Mouse (Mus musculus): ENCODE results near the gene Acta2.

The Acta2 gene

DNA sequence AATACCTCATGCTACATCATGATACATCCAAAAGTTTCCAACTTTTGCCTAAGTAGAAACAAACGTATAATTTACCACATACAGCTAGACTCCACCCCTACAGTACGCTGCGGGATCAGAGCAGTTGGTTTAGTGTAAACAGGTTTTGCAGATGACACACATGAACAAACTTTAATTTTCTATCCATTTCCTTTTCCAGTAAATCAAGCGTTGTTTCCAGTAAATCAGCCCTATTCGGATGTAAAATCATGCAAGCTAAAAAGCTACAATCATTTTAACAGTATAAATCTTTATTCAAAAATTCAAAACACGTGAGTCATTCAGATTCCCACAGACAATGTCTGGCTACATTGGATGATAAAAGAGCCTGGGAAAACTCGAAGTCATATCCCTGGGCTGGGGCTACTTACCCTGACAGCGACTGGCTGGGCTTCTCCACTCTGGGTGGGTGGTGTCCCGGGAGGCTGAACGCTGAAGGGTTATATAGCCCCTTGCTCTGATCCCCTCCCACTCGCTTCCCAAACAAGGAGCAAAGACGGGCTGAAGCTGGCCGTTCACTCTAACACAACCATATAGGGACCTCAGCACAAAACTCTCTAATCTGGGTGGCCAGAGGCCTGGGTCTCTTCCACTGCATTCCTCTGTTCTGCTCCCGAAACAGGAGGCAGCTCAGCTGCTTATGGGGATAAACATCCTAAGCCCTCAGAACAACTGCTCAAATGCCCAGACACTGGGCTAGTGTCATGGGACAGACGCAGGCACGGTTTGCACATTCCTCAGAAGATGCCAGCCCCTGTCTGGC is at the start of gene Acta2:
Gene Acta2 (minus strand): TSS at position 711 of the 802 bp plus-strand sequence.
- peak; percentile 53 for DNase-seq (ENCODE audit: low spot score)

DNA sequence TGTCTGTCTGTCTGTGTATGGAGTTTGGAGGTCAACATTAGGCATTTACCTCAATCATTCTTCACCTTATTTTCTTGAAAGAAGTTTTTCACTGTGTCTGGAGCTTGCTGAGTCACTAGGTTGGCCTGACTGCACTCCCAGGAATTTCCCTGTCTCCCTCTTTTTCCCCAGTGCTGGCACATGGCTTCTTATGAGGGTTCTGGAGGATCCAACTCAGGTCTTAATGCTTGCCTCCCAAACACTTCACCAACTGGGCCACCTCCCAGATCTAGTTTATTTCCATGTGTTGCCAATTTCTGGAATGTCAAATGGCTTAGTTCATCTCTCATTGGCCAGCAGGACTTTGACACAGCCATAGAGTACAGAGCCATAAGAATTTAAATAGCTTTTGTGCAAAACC is 49.5 kb upstream of the Acta2 start:
- no peak for DNase-seq (ENCODE audit: low spot score)

DNA sequence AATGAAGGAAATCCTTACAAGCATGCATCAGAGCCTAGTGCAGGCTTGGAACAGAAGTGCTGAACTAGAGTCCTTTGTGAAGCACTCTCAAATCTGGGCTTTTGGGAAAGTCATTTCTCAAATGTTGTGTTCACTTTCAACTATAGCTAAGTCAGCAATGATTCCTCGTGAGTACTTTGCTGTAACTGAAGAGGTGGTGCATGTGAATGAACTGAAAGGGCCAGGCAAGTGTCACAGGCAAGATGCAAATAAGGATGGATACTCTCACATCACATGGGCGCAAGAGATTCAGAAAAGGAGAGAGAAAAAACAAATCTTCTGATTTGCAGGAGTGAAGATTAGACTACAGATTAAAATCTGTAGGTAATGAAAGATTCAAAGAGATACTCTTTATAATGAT is 45.0 kb upstream of the Acta2 start:
- DNase-seq (ENCODE audit: low spot score) = no peak

DNA sequence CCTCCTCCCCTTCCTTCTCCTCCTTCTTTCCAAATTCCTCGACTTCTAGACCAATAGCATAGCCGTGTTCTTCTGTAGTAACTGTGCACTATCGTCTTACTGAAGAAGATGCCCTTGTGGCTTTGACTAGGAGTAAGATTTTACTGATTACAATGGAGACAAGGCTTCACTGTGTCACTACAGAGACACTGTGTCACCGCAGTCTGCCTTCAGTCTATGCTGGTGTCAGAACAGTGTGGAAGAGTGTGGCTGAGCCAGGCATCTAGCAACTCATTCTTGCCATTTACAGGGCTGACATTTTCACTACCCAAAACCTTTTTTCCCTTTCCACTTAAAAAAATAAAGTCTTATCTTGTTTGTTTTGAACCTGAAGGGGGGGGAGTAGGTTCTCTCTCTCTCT is 43.8 kb upstream of the Acta2 start:
- DNase-seq (ENCODE audit: low spot score) = no peak

DNA sequence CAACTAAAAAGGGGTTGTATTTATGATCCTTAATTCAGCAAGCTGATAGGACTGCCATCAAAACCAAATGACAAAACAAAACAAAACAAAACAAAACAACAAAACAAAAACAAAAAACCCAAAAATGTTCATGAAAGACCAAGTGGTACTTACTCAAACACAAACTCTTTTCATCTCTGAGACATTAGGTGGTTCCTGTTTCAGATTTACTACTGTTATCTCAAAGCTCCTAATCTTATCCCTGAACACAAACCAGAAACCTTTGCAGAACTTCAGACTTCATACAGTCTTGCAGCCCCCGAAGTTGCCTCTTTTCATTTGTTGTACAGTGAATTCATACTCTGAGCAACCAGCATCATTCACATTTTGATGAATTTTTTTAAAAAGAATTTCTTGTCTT is 43.1 kb upstream of the Acta2 start:
- DNase-seq (ENCODE audit: low spot score) = no peak

DNA sequence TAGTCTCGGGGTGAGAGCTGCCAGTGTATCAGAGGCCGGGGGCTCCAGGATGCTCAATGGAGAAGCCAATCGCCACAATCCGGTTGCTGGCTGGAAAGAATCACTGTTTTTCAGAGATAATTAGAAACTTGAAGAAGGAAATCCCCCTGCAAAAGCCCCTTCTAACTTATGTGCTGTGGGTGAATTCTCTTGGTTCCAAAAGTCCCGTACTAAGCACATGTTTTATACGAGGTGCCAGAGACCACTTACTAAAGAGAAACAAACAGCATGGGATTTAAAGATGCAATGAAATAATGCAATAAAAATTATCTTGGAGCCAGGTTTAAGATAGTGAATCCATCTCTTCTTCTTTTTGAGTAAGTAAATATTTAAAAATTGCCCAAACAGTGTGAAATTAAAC is 40.1 kb upstream of the Acta2 start:
- DNase-seq (ENCODE audit: low spot score) = no peak

DNA sequence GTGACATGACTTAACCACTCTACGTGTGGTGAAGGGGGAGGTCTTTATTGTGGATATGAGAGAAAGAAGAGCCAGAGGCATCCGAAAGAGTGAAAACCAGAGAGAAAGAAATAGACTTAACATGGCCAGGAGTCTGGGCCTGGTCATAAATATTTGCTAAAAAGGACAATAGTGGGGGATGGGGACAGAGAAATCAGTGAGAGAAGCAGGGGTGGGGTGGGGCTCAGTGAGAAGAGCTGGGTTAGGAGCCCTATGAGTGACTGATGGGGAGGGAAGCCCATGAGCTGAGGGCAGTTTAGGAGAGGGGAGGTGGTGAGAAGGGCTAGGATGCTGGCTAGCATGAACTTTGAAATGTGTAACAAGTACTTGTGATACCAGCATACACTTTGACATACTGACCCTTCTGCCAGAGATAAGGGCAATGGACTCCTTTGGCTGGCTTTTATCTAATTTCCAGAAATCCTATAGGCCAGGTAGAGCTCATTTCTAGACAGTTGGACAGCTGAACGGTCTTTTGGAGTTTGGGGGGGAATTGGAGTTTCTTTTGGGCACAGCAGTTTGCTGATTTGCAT is 38.1 kb upstream of the Acta2 start:
- DNase-seq (ENCODE audit: low spot score) = no peak

DNA sequence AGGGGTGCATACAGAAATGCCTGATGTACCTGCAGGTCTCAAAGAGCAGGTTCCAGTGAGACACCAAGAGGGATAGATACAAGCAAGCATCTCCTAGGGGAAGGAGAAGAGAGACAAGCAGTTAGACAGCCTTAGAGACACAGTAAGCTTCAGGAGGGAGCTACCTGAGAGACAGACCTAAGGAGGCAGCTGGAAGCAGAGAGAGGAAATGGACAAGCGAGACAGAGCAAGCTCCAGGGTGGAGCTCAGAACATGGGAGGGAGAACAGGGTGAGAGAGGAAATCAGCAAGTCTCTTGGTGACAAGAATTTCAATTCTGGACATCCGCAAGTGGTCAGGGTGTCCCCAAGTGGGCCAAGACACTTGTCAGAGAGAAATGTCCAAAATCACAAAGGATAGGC is 37.3 kb upstream of the Acta2 start:
- no peak for DNase-seq (ENCODE audit: low spot score)

DNA sequence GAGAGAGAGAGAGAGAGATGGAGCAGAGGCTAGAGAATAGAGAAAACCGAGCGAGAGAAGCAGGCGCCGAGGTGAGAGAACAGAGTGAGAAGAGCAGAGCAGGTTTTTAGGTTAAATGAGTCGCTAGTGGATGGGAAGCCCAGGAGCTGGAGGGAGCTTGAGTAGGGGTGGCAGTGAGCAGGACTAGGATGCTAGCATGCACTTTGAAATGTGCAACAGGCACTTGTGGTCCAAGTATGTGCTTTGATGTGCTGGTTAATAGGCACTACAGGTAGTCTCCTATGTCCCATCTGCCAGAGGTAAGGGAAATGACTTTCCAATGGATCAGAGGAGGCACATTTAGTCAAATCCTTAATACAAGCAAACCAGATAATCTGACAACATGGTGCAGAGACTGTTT is 36.6 kb upstream of the Acta2 start:
- DNase-seq (ENCODE audit: low spot score) = no peak

DNA sequence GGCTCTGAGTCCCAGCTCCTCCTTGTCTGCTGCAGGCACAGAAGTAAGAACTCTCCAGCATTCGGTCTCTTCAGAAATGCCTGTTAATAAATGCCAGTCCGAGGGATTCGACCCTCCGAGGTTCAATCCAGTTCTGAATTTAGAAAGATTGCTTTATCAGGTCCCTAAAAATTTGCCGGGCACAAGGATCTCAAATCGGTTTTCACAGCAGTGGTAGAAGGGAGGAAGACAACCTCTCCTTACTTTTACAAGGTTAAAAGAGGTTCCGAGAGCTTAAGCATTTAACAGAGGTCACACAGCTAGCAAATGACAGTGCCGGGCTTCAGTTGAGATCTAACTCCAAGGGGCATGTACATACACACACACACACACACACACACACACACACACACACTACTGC is 36.0 kb upstream of the Acta2 start:
- no peak for DNase-seq (ENCODE audit: low spot score)

DNA sequence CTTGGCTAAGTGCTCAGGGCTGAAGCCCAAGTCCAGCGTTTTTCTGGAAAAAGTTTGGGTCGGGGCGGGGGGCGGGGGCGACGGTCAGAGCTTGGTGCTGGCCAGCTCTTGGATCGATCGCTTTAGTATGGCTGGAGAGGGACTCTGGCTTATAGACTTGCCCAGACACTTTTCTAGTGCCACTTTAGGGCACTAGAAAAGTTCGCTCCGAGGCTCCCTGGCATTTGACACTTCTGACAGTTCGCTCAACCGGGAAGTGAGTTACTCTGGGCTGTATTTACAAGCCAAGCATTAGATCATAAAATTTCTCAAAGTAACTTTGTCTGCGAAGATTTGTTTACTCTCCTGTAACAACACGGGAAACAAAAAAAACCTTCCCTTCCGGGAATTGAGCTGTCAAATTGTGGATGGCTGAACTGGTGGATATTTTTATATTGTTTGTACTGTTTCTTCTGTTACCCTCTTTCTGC is 35.5 kb upstream of the Acta2 start:
- no peak for DNase-seq (ENCODE audit: low spot score)

DNA sequence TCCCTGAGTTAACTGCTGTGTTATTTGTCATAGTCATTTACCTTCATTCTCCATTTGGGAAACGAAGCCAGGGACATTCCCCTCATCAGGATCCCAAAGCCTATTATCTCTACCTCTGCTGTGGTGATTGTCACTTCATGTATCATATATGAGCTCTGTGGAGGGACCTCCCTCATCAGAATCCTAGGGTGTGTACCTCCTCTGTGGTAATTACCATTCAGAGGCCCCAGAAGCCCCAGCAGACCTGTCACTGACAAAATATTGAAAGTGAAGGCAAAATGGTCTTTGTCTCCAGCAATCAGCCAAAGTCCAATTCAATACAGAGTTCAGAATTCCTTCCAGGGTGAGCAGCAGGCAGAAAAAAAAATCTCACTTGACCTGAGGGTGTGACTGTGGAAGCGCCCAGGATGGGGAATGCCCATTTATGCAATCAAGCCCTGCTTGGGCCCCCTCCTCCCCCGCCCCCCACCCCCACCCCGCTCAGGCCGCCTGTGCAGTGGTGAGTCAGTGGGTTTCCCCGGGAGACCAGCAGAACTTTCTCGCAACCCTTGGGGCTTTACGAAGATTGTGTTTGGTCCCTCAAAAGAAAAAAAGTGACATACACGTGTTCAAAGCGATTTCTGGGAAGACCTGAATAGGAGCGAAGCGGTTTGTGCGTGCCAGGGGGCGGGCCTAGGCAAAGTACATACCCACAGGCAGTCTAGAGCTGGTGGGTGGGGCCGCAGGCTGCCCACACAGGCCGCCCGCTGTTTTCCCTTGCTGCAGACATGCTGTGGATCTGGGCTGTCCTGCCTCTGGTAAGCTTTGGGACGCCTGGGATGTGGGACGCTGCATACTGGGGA is 34.8 kb upstream of the Acta2 start, which contains the start of gene Fas:
Gene Fas (plus strand): TSS at position 719 of the 842 bp plus-strand sequence.
- peak; percentile 84 for DNase-seq (ENCODE audit: low spot score)

DNA sequence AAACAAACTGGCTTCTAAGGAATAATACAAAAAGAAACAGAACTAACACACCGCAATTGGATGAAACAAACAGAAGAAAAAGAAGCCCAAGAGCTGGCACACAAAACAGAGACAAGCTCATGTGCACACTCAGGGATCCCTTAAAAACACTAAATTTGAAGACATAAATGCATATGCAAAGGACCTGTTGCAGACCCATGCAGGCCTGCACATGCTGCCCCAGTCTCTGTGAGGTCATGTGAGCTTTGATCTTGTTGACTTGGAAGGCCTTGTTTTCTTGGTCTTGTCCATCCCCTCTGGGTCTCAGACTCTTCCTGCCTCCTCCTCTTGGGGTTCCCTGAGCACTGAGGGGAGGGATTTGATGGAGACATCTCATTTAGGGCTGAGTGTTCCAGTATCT is 33.3 kb upstream of the Acta2 start:
- DNase-seq (ENCODE audit: low spot score) = no peak

DNA sequence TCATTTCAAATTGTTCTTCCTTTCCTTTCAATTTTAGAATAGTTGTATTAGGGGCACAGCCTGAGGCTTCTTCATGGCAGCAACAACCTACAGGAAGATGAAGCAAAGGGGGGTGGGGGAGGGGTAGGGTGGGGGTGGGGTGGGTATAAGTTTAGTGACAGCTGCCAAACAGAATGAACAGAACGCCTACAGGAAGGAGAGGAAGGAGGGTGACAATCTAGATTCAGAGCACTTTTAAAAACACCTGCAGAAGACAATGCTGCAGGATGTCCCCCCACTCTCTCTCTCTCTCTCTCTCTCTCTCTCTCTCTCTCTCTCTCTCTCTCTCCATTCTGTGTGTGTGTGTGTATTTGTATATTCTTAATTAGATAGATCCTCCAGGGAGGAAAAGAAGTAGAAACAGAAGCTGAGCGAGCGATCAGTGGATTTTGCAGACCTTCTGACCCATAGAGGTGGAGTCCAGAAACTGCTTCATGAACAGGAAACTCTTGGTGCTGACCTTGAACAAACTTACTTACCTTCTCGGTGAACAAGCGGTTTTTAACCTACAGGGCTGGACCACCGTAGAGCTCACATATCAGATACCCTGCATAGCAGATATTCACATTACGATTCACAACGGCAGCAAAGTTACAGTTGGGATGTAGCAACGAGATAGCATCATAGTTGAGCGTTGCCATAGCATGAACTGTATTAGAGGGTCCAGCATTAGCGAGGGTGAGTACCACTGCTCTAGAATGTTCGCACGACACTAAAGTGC is 32.4 kb upstream of the Acta2 start:
- DNase-seq (ENCODE audit: low spot score) = no peak

DNA sequence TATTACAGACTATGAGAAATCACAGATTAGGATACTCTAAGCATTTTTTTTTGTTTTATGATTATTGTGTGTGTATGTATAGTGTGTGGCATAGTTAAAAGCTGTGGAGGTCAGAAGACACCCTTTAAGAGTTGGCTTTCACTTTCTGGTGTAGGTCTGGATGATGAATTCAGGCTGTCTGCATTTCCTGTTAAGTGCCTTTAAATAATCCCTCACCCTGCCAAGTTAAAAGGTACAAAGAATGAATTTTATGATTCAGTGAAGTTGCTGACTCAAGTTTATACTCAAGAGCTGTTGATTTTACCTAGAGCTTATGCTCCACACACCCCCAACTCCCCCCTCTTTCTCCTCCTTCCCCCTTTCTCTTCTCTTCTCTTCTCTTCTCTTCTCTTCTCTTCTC is 31.8 kb upstream of the Acta2 start:
- no peak for DNase-seq (ENCODE audit: low spot score)

DNA sequence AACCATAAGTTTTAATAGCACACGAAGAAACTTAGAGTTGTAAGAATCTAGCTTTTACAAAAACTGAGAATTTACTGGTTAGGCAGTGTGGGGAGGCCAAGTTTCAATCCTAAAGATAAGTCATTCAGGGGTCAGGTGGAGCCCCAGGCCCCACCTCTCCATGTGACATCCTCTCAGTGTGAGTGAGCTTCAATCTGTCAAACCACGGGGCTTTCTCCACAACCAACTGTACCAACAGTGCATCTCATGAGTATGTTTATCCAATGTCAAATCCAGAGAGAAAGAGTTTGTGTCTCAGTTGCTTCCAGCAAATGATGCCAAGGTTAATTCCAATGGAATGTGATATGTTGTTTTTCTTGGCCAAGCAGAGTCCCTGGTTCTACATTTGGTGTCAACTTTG is 29.4 kb upstream of the Acta2 start:
- DNase-seq (ENCODE audit: low spot score) = no peak

DNA sequence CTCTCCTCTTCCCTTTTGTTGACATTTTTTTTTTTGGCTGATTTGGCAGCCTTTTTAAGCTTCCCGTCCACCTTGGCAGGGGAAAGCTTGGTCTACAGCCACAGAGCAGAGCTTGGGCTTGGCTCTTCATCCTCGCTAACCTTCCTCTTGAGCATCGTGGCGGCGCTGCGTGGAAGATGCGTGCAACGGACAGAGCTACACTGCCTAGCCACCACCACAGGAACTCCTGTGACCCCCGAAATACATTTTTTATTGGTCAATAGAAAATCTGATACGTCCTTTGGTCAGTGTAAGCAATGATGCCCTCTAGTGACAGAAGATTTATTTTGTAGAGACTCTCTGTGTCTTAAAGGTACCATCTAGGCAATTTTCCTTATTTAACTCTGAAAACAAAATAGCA is 29.0 kb upstream of the Acta2 start:
- DNase-seq (ENCODE audit: low spot score) = no peak

DNA sequence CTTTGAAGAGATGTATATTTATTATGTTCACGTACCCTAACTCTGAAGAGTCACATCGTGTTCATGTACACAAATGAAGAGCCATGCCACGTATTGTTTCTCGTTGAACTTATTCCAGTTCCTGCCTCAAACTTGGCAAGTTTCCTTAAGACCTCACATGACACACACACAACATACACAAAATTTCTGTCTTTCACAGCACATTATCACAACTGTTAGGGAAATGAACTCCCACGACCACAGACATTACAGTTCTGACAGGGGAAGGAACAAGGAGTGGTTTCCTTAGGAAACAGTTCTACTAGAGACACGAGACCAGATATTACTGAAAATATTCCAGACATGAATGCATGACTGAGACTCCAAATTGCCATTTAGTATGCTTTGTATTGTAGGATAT is 28.2 kb upstream of the Acta2 start:
- no peak for DNase-seq (ENCODE audit: low spot score)

DNA sequence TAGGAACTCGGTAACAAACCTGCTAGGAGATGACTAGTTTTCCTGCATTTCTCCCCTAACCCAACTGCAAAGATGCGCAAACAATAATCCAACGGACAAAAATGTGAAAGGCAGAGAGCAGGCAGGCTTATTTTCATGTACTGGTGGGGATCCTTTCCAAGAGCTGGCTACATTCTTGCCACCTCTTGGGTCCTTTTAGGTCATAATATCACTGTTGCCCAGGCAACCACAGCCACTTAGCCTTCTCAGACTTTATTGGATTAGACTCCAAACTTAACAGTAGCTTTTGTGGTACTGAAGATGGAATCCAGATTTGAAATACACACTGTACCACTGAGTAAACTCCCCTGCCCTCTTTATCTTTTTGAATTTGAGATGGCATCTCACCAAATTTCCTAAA is 22.7 kb upstream of the Acta2 start:
- DNase-seq (ENCODE audit: low spot score) = no peak

DNA sequence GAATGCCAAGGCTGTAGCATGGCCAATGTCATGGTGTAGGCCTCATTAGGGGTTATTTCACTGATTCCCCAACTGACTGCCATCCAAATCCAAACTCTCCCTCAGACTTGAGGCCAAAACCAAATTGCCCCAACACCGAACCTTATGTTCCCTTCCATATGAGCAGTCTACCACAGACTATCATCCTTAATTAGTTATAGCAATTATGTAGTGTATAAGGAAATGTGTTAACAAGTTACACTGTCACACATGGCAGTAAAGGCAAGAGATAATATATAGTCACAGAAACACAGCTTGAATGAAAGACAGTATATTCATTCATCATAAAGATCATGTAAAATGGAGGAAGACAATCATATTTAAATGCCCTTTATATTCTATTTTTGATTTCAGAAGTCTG is 17.7 kb upstream of the Acta2 start:
- DNase-seq (ENCODE audit: low spot score) = no peak

DNA sequence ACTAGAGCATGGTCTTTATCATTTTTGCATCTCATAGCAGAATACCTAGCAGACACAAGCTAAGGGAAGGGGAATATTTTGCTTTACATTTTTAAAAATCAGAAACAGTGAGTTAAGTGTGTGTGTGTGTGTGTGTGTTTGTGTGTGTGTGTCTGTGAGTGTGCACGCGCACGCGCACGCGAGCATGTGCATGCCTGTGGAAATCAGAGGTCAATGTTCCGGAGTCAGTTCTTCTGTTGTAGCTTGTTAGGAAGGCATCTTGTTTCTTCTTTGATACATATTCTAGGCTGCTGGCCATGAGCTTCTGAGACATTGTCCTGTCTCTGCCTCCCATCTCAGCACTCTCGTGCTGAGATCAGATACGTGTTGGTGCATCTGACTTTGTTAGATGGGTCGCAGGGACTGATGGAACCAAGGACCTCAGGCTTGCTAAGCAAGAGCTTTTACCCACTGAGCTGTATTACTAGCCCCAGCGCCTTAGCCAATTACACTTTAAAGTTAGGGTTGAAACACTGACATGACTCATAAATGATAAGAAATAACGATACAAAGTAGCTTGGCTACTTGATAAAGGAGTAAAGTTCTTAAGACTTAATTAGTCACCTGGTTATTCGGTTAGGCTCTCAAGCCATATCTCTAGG is 15.6 kb upstream of the Acta2 start:
- no peak for DNase-seq (ENCODE audit: low spot score)
